Mouse (Mus musculus) liver, postnatal 0 days (tissue): ENCODE results near the gene Pde3a. TPM values are rescaled to one million over a fixed set of nuclear protein-coding genes. Genes with fewer than 3 reads are reported as not detected.

Source experiments
- ATAC-seq: fragments of 200-750 bp; cut with Nextera tagmentation; 2 replicates; pipeline ENCODE4 v1.8.0; 2017; ENCODE audit warnings: mild to moderate bottlenecking, moderate library complexity
- DNase-seq: peaks from one replicate; pipeline ENCODE4 v3.0.0-alpha.2; 2016
- H3K27ac ChIP-seq: fragments of 300-500 bp; sonication (generic); 2 replicates; pipeline ENCODE4 v1.5.1; 2014; ENCODE audit warnings: antibody characterized with exemption, moderate library complexity, mild to moderate bottlenecking, low read depth
- H3K27me3 ChIP-seq: fragments of 300-500 bp; sonication (generic); 2 replicates; pipeline ENCODE4 v1.6.1; 2014; ENCODE audit warnings: low read length, control low read depth, mixed read lengths; ENCODE audit not compliant: insufficient read depth
- H3K36me3 ChIP-seq: fragments of 300-500 bp; sonication (generic); replicated peaks from 2 replicates; pipeline ENCODE4 v1.6.1; 2014; ENCODE audit warnings: mild to moderate bottlenecking, control low read depth, low read length, moderate library complexity, mixed read lengths; ENCODE audit not compliant: insufficient read depth
- H3K4me1 ChIP-seq: fragments of 300-500 bp; sonication (generic); 2 replicates; pipeline ENCODE4 v1.6.1; 2014; ENCODE audit warnings: antibody characterized with exemption, mild to moderate bottlenecking, control low read depth; ENCODE audit not compliant: insufficient read depth
- H3K4me2 ChIP-seq: fragments of 300-500 bp; sonication (generic); 2 replicates; pipeline ENCODE4 v1.6.1; 2014; ENCODE audit warnings: low read depth, mild to moderate bottlenecking, low read length, moderate library complexity, mixed read lengths
- H3K4me3 ChIP-seq: fragments of 300-500 bp; sonication (generic); 2 replicates; pipeline ENCODE4 v1.5.1; 2014; ENCODE audit warnings: low read depth, low read length
- H3K9ac ChIP-seq: fragments of 300-500 bp; sonication (generic); replicated peaks from 2 replicates; pipeline ENCODE4 v1.6.1; 2014; ENCODE audit warnings: mild to moderate bottlenecking, moderate library complexity
- H3K9me3 ChIP-seq: fragments of 300-500 bp; sonication (generic); 2 replicates; pipeline ENCODE4 v1.6.1; 2016; ENCODE audit warnings: mild to moderate bottlenecking, control low read depth, low read length, mixed read lengths
- CTCF ChIP-seq: sonication (generic); IDR thresholded peaks from 2 replicates; pipeline ENCODE4 v1.5.1; 2016; ENCODE audit warnings: antibody characterized with exemption, low read depth
- EP300 ChIP-seq: IDR thresholded peaks from 2 replicates; pipeline ENCODE4 v1.6.1; 2016; ENCODE audit warnings: antibody characterized with exemption, low read depth, mild to moderate bottlenecking
- WGBS: fragments of 180-500 bp; shearing (Covaris S2); extraction: QIAGEN DNeasy Blood & Tissue Kit; methylation state at CpG from one replicate; pipeline ENCODE4 v1.1.7; 2014; ENCODE audit not compliant: insufficient replicate concordance; 5-methylcytosine and 5-hydroxymethylcytosine counted together
- polyA plus RNA-seq: library from polyadenylated mRNA; unstranded; fragments of >200 nt; fragmentation: Nextera tagmentation; extraction: Ambion mirVana; gene quantifications from 2 replicates; pipeline ENCODE4 v1.2.1, GENCODE M21; 2015

Gene Pde3a
- polyA plus RNA-seq, 1 experiment from 2014 or later: 1.3 TPM

- Histone ChIP-seq H3K36me3 (no peaks in the 10 kb centered on the region), H3K9me3 (no peaks in the 10 kb centered on the region), H3K27me3 (no peaks in the 10 kb centered on the region), H3K4me2 (no peak overlapping the region), H3K27ac (no peak overlapping the region), H3K9ac (no peak overlapping the region), H3K4me1 (peaks cover 4% of the 10 kb centered on the region; the same call in 1 of the 2 replicates), H3K4me3 (no peak overlapping the region)
- DNase-seq: no peak
- ATAC-seq: no peak
- 57% methylated on average over 2 of the region's 2 CpGs for WGBS
- TF ChIP-seq EP300 (no peak), CTCF (no peak)
These were observed 44.4 kb downstream of the Pde3a start for GRCm38 (mm10) chr6:141293460-141293853.

DNA sequence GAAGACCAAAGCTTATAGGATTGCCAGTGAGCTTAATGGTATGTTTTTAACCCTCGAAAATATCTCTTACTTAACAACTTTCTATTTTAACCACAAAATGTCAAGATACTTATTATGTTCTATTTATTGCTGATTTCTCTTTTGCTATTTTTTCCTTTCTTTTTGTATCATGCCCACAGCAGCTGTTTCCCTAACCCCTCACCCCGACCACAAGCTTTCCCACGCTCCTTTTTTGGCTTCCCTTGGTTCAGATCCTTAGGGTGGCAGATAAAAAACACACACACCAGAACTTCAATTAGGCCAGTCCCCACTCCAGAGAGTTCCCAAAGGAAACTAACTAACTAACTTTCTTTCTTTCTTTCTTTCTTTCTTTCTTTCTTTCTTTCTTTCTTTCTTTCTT is 46.2 kb downstream of the Pde3a start:
- Histone ChIP-seq H3K4me2 (no peak overlapping the region), H3K9me3 (no peaks in the 10 kb centered on the region), H3K27ac (no peak overlapping the region), H3K4me3 (no peak overlapping the region), H3K36me3 (no peaks in the 10 kb centered on the region), H3K27me3 (no peaks in the 10 kb centered on the region), H3K9ac (no peak overlapping the region), H3K4me1 (peaks cover 4% of the 10 kb centered on the region; the same call in 1 of the 2 replicates)
- DNase-seq (no peak), ATAC-seq (no peak)
- TF ChIP-seq EP300 (no peak), CTCF (no peak)
- WGBS: 26% methylated on average over 3 of the region's 3 CpGs

- TF ChIP-seq EP300 (no peak), CTCF (no peak)
- 84% methylated on average over 14 of the region's 14 CpGs for WGBS
- no peaks in the 10 kb centered on the region for H3K9me3 ChIP-seq
- H3K4me3 ChIP-seq: no peak overlapping the region
- H3K27ac ChIP-seq: no peak overlapping the region
- H3K9ac ChIP-seq: no peak overlapping the region
- no peak overlapping the region for H3K4me2 ChIP-seq
- no peaks in the 10 kb centered on the region for H3K27me3 ChIP-seq
- H3K36me3 ChIP-seq: no peaks in the 10 kb centered on the region
- DNase-seq (no peak), ATAC-seq (no peak)
- H3K4me1 ChIP-seq: no peaks in the 10 kb centered on the region
These were observed 53.0 kb downstream of the Pde3a start for GRCm38 (mm10) chr6:141301750-141302748.

GRCm38 (mm10) chr6:141302842-141303241 is 53.8 kb downstream of the Pde3a start:
- Histone ChIP-seq H3K36me3 (no peaks in the 10 kb centered on the region), H3K9ac (no peak overlapping the region), H3K4me2 (no peak overlapping the region), H3K27me3 (no peaks in the 10 kb centered on the region), H3K4me1 (no peaks in the 10 kb centered on the region), H3K4me3 (no peak overlapping the region), H3K27ac (no peak overlapping the region), H3K9me3 (no peaks in the 10 kb centered on the region)
- ATAC-seq (no peak), DNase-seq (no peak)
- WGBS: 71% methylated on average over 4 of the region's 4 CpGs
- no peak for TF ChIP-seq EP300
- no peak for TF ChIP-seq CTCF

DNA sequence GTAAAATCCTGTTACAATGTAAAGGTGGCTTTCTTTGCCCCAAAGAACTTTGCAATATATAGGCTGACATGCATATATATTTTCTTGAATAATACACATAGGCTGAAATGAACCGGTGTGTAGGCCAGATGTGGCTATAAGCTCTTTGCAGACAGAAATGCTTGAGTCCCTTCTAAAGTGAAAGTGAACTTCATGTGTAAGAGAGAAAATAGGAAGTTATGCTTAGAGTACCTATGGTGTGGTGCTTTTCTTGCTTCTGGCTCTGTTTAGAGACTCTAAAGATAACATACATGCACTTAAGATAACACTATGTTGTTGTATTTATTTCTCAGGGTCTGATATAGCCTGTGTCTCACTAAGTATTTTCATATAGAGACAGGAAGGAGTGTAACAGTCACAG is 58.3 kb downstream of the Pde3a start:
- H3K36me3 ChIP-seq: no peaks in the 10 kb centered on the region
- DNase-seq: no peak
- H3K4me1 ChIP-seq: no peaks in the 10 kb centered on the region
- H3K9me3 ChIP-seq: no peaks in the 10 kb centered on the region
- H3K4me2 ChIP-seq: no peak overlapping the region
- TF ChIP-seq CTCF (no peak), EP300 (no peak)
- ATAC-seq: no peak
- H3K4me3 ChIP-seq: no peak overlapping the region
- no peak overlapping the region for H3K9ac ChIP-seq
- 53% methylated on average over 1 of the region's 1 CpGs for WGBS
- H3K27ac ChIP-seq: no peak overlapping the region
- H3K27me3 ChIP-seq: no peaks in the 10 kb centered on the region

DNA sequence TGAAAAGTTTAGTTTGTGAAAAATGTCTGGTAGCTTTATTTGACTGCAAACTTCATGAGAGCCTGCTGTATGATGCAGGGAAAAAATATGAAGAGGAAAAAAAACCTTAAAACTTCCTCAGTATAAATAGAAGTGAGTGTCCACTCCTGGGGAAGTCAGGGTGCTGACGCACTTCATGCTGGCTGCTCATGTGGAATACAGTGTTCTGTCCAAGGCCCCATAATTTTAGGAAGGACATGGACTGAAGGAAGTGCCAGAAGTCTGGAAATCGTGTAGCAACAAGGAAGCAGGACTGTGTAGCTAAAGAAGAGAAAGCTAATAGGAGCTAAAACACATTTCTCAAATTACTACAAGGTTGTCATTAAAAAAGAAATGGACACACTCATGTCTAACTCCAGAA is 59.4 kb downstream of the Pde3a start:
- Histone ChIP-seq H3K4me3 (no peak overlapping the region), H3K9ac (no peak overlapping the region), H3K4me1 (no peaks in the 10 kb centered on the region), H3K27me3 (no peaks in the 10 kb centered on the region), H3K27ac (no peak overlapping the region), H3K4me2 (no peak overlapping the region), H3K9me3 (no peaks in the 10 kb centered on the region), H3K36me3 (no peaks in the 10 kb centered on the region)
- TF ChIP-seq CTCF (no peak), EP300 (no peak)
- ATAC-seq (no peak), DNase-seq (no peak)
- WGBS: 56% methylated on average over 2 of the region's 2 CpGs
